Mouse (Mus musculus) cortical plate, adult 2 months (tissue): ENCODE data around the gene Rpl28.

Experiments
- CTCF ChIP-seq: fragments of 200-500 bp; IDR thresholded peaks from 2 replicates; pipeline ENCODE4 v1.5.1; 2011; ENCODE audit warnings: mild to moderate bottlenecking, control low read depth, low read length; ENCODE audit not compliant: insufficient read depth; ENCODE audit errors: extremely low read depth
- POLR2A ChIP-seq: fragments of 200-500 bp; IDR thresholded peaks from 2 replicates; pipeline ENCODE4 v1.6.1; 2011; ENCODE audit warnings: mild to moderate bottlenecking, low read length, control low read depth; ENCODE audit not compliant: insufficient read depth; ENCODE audit errors: extremely low read depth

- TF ChIP-seq POLR2A (no peak), CTCF (no peak)
These were observed 8.9 kb upstream of the Rpl28 start for GRCm38 (mm10) chr7:4783667-4784268.
